Mouse (Mus musculus): ENCODE measurements around the gene Cdc5l.

Gene Cdc5l

DNA sequence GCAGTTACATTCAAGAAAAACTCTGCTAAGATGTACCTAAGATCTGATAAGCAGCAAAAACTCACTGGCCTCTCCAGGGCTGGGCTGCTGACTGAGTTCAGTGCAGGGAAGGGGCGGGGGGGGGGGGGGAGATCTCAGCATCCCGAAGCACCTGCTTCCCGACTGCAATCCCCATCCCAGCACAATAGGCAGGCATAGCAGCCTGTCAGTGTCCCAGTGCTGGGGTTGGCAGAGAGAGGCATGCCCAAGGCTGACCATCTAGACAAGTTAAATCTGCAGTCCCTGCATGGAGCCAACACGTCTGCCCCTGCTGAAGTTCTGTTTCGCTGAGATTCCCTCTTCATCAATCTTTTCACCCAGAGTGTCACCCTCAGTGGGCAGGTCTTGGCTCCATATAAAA, 63.0 kb downstream of the Cdc5l start:
- DNase-seq (ENCODE audit: low read depth), result no peak

DNA sequence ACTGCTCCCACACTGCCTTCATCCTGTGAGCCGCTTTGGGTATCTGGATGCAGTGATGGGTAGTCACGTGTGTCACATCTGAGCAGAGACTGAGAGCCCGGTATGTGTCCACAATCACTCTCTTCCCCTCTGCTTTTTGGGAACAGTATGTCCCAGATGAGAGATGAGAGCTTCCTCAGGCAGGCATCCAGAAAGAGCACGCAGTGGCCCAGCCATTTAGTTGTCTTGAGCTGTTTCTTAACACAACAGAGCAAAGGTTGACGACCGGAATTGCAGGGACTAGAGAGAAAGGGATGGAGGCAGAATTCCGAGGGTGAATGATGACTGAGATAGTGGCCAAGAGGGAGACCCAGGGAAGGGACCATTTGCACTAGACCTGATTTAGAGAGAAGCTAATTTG, 68.7 kb downstream of the Cdc5l start:
- DNase-seq (ENCODE audit: low read depth), result no peak

DNA sequence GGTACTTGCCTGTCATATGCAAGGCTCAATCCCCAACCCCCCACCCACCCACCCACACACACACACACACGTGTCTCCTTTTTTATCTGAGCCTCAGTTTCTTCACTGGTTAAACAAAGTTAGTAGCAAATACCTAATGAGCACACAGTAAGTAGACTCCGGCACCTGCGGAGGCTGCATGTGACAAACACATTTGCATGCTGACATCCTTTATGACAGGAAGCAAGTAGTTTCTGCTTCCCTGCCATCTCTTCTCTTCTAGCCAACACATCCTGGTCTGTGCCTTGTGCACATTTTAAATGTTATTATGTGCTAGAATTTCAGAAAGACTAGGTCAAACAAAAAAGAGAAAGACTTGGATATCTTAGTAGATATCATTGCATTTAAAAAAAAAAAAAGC, 72.6 kb downstream of the Cdc5l start:
- no peak for DNase-seq (ENCODE audit: low read depth)

DNA sequence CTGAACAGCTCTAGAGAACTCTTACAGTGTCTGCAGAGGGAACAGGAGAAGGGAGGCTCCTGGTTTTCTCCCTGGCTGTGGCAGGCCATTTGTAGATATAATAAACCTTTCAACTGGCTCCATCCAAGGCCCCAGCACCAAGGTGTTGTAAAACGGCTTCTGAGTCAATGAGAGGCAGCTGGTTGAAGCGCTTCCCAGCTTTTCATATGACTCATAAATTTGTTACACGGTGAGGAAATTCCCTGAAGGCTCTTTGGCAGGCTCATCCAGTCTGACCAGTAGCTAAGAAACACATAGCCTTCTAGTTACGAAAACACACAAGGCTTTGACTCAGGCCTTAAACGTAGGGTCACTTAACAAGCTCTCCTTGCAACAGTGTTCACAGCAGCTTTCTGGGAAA, 74.1 kb downstream of the Cdc5l start:
- DNase-seq (ENCODE audit: low read depth), result no peak

DNA sequence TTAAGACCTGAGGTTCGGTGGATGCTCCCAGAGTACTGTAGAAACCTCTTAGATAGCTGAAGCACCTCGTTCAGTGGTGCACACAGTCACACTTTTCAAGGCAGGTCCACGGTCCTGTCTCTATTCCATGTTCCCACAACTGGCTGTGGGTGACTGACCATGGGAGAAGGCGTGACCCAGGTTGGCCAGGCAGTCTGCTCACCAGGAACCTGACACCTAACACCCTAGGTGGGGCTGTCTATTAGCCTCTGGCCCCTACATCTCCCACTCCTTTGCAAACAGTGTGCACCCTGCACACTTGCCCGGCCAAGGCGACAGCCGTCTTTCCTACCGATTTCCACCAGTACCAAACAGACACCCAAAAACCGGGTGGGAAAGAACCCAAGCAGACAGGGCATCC, 77.1 kb downstream of the Cdc5l start:
- DNase-seq (ENCODE audit: low read depth), result no peak

DNA sequence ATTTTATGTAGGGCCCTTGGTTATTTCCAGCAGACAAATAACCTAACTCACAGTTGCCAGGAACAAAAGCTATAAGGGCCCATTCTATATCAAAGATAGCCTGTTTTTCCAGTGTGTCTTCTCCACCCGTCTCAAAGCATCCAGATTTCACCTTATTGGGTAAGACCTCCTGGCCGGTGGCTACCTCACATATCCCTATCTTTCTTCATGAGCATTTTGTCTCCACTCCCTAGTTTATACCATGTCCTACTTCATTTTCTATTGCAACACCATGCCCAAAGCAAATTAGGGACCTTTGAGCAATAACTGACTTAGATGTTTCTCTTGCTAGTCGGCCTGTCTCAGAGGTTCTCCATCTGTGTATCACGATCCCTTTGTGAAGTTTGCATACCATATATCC, 85.6 kb downstream of the Cdc5l start:
- no peak for DNase-seq (ENCODE audit: low read depth)
